Mouse (Mus musculus) thymus, adult 2 months (tissue): ENCODE results near the gene Gm5269.

Experiments used
- CTCF ChIP-seq: fragments of 200-500 bp; IDR thresholded peaks from 2 replicates; pipeline ENCODE4 v1.5.1; 2012; ENCODE audit warnings: mild to moderate bottlenecking, control low read depth, low read length, moderate library complexity, borderline replicate concordance; ENCODE audit not compliant: control insufficient read depth, poor library complexity, insufficient read depth; ENCODE audit errors: extremely low read depth
- POLR2A ChIP-seq: fragments of 200-500 bp; IDR thresholded peaks from 2 replicates; pipeline ENCODE4 v1.6.1; 2012; ENCODE audit warnings: mild to moderate bottlenecking, low read length, control low read depth, moderate library complexity; ENCODE audit not compliant: control insufficient read depth, poor library complexity, insufficient read depth; ENCODE audit errors: extremely low read depth

- TF ChIP-seq CTCF (no peak), POLR2A (no peak)
Measured at GRCm38 (mm10) chr1:45894168-45894912, 4.3 kb upstream of the Gm5269 start.
